Mouse (Mus musculus) thymus, postnatal 25 days (tissue): ENCODE results near the gene Hivep3.

Experiments
- DNase-seq: peaks from one replicate; pipeline ENCODE4 v3.0.0; 2022

The Hivep3 gene

DNA sequence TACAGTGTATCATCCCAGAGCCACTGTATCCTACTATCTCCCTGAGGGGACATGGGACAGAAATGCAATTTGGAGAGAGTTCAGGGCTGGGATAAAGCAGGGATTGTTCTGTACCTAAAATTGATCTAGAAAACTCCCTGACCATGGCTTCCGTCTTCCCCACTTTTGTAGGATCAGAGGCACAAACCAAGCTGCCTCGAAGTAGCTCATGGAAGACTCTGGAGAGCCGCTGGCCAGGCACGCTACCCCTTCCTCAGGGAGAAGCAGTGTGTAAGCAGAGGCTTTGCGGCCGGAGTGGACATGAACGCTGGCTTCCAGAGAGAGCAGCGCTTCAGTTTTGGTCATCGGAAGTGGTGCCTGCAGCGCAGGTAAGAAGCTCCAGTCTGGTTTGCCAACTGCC is 331.1 kb downstream of the Hivep3 start, which contains the start of gene AL607142.1:
Gene AL607142.1 (plus strand): TSS at position 301 of the 400 bp plus-strand sequence.
- DNase-seq = no peak

DNA sequence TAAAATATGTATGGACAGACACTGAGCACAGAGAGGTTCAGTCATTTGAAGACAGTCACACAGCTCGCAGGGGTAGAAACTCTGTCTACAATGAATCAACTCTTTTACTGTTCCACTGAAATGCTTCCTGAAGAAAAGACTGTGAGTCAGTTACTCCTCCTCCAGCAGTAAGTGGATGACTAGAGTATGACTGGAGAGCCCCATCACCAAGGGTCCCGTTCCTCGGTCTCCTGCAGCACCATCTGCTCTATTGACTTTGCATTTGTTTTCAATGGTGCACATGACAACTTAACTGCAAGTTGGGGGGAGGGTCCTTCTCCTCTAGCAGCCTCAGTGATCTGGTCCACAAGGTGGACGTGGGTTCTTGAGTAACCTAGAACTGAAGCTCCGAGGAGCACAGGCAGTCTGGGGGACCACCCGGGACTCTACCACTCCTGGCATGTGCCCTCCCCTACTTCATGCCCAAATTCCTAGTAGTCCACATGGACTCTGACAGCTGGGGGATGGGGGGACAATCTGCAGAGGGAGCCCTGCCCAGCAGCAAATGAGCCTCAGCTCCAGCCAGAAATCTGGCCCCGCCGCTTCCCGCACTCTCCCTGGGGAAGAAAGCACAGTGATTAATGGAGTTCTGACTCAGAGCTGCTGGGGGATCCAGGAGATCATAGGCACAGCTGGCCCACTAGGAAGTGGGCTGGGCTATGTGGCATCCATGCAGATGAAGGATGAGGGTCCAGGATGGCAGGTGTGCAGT is 333.4 kb downstream of the Hivep3 start:
- no peak for DNase-seq

- DNase-seq = no peak
Measured at GRCm38 (mm10) chr4:120067592-120068235, 334.1 kb downstream of the Hivep3 start.

- no peak for DNase-seq
Measured at GRCm38 (mm10) chr4:120068883-120069581, 335.4 kb downstream of the Hivep3 start.

DNA sequence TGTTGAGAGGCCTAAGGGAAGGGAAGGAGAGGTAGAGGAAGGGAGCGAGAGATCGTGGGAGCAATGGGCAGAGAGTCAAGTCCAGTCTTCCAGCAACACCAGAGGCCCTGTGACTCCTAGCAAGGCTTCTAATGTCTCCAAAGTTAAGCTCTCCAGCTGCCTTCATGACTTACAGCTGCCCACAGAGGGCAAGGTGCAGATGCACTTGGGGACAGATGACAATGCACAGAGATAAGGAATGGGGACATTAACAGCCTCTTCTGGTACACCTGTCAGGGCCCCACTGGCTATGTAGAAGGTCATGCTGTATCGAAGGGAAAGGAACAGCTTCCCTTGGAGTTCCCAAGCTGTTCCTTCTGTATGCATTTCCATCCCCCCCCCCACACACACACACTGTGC is 336.0 kb downstream of the Hivep3 start:
- no peak for DNase-seq

GRCm38 (mm10) chr4:120071411-120071810 is 337.8 kb downstream of the Hivep3 start:
- DNase-seq = no peak

DNA sequence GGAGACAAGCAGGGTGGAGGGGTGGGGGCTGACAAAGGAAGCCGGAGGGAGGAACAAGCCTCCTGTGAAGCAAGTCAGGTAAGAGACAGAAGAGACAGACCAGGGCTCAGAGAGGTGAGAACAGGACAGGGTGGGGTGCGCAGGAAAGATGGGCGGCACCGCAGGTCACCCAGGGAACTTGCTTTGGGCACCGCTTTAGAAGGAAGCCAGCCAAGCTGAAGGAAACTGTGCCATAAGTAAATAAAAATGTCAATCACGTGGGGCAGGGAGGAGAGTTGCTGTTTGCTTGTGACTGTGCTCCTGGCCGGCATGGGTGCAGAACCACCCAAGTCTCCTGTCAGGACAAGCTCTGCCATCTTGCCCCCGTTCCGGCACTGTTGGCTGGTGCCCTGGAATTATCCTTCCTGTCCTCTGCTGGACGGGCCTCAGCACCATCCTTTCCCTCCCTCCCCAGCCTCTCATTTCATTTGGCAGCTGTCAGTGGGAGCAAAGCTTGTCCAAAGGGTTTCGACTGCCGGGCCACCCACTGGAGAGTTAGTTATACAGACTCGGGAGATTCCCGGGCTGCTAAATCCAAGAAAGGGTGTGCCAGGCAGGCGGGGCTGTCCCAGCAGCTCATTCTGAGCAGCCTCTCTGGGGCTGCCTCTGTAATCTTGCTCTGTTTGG is 338.4 kb downstream of the Hivep3 start:
- no peak for DNase-seq

DNA sequence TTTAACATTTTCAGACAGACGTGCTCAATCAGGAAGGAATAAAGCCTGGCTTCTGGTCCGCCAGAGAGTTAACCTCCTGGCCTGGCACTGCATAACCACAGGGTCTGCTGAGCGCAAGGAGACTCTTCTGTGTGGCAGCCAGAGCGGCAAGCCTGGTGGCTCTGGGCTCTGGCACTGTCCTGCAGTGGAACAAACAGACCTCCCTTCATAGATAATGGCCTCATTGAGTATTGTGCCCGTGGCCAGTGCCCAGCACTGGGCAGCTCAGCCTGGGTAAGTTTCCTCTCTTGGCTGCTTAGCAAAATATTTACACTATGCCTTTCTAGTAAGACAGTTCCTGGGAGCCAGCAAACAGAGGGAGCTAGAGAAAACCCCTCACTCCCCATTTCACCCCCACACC is 340.5 kb downstream of the Hivep3 start:
- DNase-seq = no peak

DNA sequence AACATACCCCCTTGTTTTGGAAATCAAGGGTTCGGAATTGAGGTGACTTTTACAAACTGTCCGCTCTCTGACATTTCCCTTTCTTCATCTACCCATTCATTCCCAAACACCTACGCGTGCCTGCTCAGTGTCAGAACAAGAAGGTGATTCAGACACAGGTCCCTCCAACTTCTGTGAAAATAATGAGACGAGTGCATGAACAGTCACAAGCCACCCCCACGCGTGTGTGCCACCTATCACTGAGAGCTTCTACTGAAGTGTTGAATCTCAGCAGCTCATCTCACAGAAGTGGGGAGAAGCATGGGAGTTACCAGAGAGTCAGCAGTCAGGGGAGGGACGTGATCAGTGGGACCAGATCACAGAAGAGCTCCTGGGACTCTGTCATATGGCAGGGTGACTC is 343.7 kb downstream of the Hivep3 start:
- no peak for DNase-seq

DNA sequence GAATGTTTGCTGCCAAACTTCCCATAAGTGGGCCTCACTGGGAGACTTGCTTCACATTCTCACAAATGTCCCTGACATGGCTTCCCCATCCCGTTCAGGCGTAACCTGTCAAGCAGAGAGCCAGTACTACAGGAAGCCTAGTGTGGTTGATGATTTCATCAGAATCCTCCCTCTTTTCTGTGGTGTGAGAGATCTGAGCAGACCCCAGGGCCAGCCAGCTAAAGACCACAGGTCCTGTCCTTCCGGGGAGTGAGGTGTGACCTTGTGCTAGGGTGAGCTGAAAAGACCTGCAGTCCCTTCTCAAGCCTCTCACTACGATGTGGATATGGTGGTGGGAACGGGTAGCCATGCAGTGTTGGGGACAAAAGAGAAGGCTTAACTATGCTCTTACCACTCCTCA is 348.9 kb downstream of the Hivep3 start:
- DNase-seq = no peak

DNA sequence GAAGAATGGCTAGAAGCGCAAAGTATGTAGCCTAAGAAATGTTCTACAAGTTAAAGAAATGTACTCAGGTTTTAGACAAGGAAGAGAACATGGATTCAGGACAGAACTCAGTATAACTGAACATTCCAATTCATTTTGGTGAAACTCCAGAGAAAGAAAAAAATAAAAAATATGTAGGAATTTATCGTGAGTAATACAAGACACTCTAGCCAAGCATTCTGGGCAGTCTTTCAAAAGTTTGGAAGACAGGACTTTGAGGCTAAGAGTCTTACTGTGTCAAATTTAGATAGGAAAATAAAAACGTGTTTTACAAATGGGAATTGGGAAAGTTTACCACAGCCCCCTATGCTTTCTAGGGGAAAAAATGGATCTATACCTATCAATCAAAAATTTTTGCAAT is 350.1 kb downstream of the Hivep3 start:
- DNase-seq = no peak

GRCm38 (mm10) chr4:120089536-120089935 is 356.0 kb downstream of the Hivep3 start:
- DNase-seq = no peak

- no peak for DNase-seq
Measured at GRCm38 (mm10) chr4:120091997-120092783, 358.6 kb downstream of the Hivep3 start.

DNA sequence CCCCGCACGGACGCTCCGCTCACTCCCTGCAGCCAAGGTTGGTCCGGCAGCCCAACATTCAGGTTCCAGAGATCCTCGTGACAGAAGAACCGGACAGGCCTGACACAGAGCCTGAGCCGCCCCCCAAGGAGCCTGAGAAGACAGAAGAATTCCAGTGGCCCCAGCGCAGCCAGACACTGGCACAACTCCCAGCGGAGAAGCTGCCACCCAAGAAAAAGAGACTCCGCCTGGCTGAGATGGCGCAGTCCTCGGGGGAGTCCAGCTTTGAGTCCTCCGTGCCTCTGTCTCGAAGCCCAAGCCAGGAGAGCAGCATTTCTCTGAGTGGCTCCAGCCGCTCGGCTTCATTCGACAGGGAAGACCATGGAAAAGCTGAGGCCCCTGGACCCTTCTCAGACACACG is 363.4 kb downstream of the Hivep3 start:
- no peak for DNase-seq

DNA sequence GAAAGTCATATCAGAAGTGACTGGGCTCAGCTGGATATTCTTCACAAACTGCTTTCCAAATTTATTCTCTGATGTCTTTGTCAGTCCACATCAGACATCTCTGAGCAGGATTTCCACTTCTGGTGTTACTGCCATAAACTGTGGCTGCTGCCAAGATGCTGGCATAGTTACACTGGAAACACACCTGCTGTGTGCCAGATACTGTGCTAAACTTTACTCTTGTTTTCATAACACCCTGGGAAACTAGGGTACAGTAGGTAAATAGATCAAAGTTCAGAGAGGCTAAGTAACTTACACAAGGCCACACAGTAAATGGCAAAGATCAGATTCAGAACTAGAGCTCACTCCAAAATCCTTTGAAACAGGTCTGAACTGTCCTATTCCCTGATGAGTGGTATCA is 367.6 kb downstream of the Hivep3 start:
- DNase-seq = no peak

GRCm38 (mm10) chr4:120104599-120104998 is 371.0 kb downstream of the Hivep3 start:
- peak; percentile 75 for DNase-seq

- DNase-seq = no peak
Measured at GRCm38 (mm10) chr4:120106362-120106761, 372.8 kb downstream of the Hivep3 start.

DNA sequence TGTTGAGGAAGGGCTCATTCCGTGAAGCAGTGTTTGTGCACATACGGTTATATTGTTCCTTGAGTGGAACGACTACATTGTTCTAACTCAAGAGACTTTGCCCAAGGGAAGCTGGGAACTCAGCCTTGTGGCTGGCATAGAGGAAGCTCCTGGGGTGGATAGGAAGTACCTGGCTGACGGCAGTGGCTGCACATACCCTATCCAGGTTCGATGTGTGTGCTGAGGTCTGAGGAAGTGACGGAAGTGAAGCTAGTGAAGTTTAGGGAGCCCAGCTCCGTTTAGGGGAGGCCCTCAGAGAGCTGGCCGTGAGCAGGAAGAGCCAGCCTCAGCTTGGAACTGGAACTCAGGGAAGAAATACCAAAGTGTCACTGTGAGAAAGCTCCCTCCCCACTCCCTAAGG is 374.2 kb downstream of the Hivep3 start:
- no peak for DNase-seq

- DNase-seq = no peak
Measured at GRCm38 (mm10) chr4:120115516-120115915, 381.9 kb downstream of the Hivep3 start.

GRCm38 (mm10) chr4:120116312-120116711 is 382.7 kb downstream of the Hivep3 start:
- DNase-seq = no peak

DNA sequence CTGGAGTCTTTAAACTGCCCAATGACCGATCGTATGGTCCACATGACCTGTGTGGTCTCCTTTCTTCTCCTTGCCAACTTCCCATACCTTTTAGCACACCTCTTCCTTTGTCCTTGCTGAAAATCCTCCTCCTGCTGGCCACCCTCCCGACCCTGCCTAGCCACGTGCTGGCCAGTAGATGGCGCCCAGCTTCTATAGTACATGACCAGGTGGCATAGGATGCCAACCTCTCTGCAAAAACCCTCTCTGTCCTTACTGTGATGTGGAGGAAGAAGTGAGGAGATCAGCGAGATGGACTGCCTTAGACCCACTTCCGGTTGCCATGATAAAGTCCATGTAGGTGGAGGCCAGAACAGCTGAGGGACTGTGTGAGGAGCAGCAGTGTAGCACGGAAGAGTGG is 386.7 kb downstream of the Hivep3 start:
- peak; percentile 64 for DNase-seq

- DNase-seq = no peak
Measured at GRCm38 (mm10) chr4:120124656-120125055, 391.1 kb downstream of the Hivep3 start.

DNA sequence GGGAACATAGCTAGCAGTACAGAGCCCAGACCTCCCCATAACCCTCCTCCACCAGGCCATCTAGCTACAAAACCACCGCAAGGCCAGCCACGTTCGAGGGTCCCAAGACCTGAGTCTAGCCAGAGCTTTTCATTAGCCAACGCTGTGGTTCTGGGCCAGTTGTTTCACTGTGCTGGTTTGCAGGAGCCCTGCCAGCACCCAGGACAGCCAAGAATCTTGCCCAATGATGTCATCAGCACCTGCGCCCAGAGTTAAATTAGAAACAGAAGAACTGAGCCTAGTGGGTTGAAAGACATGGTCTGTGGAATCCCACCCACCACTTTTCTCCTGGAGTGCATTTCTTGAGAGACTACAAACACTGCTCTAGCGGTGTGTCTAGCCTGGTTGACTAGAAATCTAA is 392.5 kb downstream of the Hivep3 start:
- DNase-seq = no peak
